Mouse (Mus musculus) C2C12 (cell line): ENCODE data around the gene Stk32c.

Experiments
- CEBPB ChIP-seq: IDR thresholded peaks from one replicate; pipeline ENCODE4 v1.6.1; 2011; ENCODE audit warnings: low read depth, mild to moderate bottlenecking, control low read depth, moderate library complexity
- CTCF ChIP-seq: IDR thresholded peaks from one replicate; pipeline ENCODE4 v1.5.1; 2011; ENCODE audit not compliant: control insufficient read depth, insufficient read depth, insufficient read length
- FOSL1 ChIP-seq: IDR thresholded peaks from one replicate; pipeline ENCODE4 v1.8.0; 2011; ENCODE audit warnings: mild to moderate bottlenecking, low read length; ENCODE audit not compliant: poor library complexity, insufficient read depth, severe bottlenecking
- MAX ChIP-seq: IDR thresholded peaks from one replicate; pipeline ENCODE4 v1.6.1; 2011; ENCODE audit warnings: mild to moderate bottlenecking, control low read depth
- MYOD1 ChIP-seq: IDR thresholded peaks from one replicate; pipeline ENCODE4 v1.6.1; 2011; ENCODE audit warnings: low read depth; ENCODE audit not compliant: control insufficient read depth, insufficient read length
- MYOG ChIP-seq: IDR thresholded peaks from one replicate; pipeline ENCODE4 v1.6.1; 2011; ENCODE audit not compliant: control insufficient read depth, insufficient read length; ENCODE audit errors: extremely low read depth
- USF1 ChIP-seq: IDR thresholded peaks from one replicate; pipeline ENCODE4 v1.6.1; 2011; ENCODE audit warnings: low read depth, mild to moderate bottlenecking, control low read depth, moderate library complexity

- TF ChIP-seq USF1 (no peak), MAX (no peak), CTCF (no peak), MYOD1 (no peak), FOSL1 (no peak), CEBPB (no peak), MYOG (no peak)
Observed at GRCm38 (mm10) chr7:139235651-139236358, 22.7 kb upstream of the Stk32c start.
